Mouse (Mus musculus) kidney, embryonic 15.5 days (tissue): ENCODE measurements around the gene Dag1. TPM values are rescaled to one million over a fixed set of nuclear protein-coding genes. Genes with fewer than 3 reads are reported as not detected.

ENCODE experiments used
- ATAC-seq: fragments of 200-750 bp; cut with Nextera tagmentation; replicated peaks from 2 replicates; pipeline ENCODE4 v1.8.0; 2017; ENCODE audit warnings: moderate TSS enrichment; ENCODE audit not compliant: low FRiP score
- H3K27ac ChIP-seq: fragments of 300-500 bp; sonication (generic); 2 replicates; pipeline ENCODE4 v1.5.1; 2015; ENCODE audit warnings: mild to moderate bottlenecking, inconsistent platforms
- H3K27me3 ChIP-seq: fragments of 300-500 bp; sonication (generic); 2 replicates; pipeline ENCODE4 v1.6.1; 2015; ENCODE audit warnings: inconsistent platforms
- H3K36me3 ChIP-seq: fragments of 300-500 bp; sonication (generic); 2 replicates; pipeline ENCODE4 v1.6.1; 2015; ENCODE audit warnings: inconsistent platforms
- H3K4me1 ChIP-seq: fragments of 300-500 bp; sonication (generic); 2 replicates; pipeline ENCODE4 v1.6.1; 2015; ENCODE audit warnings: inconsistent platforms
- H3K4me2 ChIP-seq: fragments of 300-500 bp; sonication (generic); 2 replicates; pipeline ENCODE4 v1.6.1; 2015; ENCODE audit warnings: moderate library complexity, mild to moderate bottlenecking, inconsistent platforms
- H3K4me3 ChIP-seq: fragments of 300-500 bp; sonication (generic); replicated peaks from 2 replicates; pipeline ENCODE4 v1.5.1; 2015; ENCODE audit warnings: mild to moderate bottlenecking, inconsistent platforms
- H3K9ac ChIP-seq: fragments of 300-500 bp; sonication (generic); 2 replicates; pipeline ENCODE4 v1.6.1; 2015; ENCODE audit warnings: mild to moderate bottlenecking, inconsistent platforms
- H3K9me3 ChIP-seq: fragments of 300-500 bp; sonication (generic); replicated peaks from 2 replicates; pipeline ENCODE4 v1.6.1; 2016; ENCODE audit warnings: inconsistent platforms
- WGBS: fragments of 180-500 bp; shearing (Covaris S2); methylation state at CpG from one replicate; pipeline ENCODE4 v1.1.7; 2015; ENCODE audit warnings: mixed read lengths; 5-methylcytosine and 5-hydroxymethylcytosine counted together
- polyA plus RNA-seq: library from polyadenylated mRNA; unstranded; fragments of >200 nt; fragmentation: Nextera tagmentation; extraction: Ambion mirVana; gene quantifications from 2 replicates; pipeline ENCODE4 v1.2.1, GENCODE M21; 2015

The Dag1 gene
- polyA plus RNA-seq, 1 experiment from 2014 or later, result 147 TPM

DNA sequence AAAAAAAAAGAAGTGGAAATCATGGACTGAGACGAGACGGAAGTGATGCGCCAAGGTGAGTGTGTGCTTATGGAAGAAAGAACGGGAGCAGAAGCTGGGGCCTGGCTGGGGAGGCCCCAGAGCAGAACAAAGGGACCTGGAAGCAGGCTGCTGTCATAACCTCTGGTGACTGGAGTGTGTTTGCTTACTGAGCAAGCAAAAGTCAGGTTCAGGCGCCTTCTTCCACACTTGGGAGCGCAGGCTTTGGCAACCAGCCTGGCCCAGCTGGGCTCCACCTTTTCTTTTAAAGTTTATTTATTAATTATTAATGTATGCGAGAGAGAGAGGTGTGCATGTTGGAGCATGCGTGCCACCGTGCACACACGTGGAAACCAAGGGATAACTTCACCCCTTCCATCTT is 94.0 kb downstream of the Dag1 start:
- no peaks in the 10 kb centered on the region for H3K36me3 ChIP-seq
- no peak overlapping the region for H3K4me2 ChIP-seq
- no peak overlapping the region for H3K9ac ChIP-seq
- ATAC-seq, result no peak
- no peak overlapping the region for H3K27ac ChIP-seq
- peaks cover 5% of the 10 kb centered on the region for H3K4me1 ChIP-seq
- no peaks in the 10 kb centered on the region for H3K27me3 ChIP-seq
- H3K4me3 ChIP-seq, result no peak overlapping the region
- 82% methylated on average over 10 of the region's 10 CpGs for WGBS
- H3K9me3 ChIP-seq, result no peaks in the 10 kb centered on the region

- Histone ChIP-seq H3K27me3 (no peaks in the 10 kb centered on the region), H3K9ac (no peak overlapping the region), H3K36me3 (no peaks in the 10 kb centered on the region), H3K4me2 (no peak overlapping the region), H3K4me3 (no peak overlapping the region), H3K27ac (no peak overlapping the region), H3K4me1 (no peaks in the 10 kb centered on the region), H3K9me3 (no peaks in the 10 kb centered on the region)
- 53% methylated on average over 8 of the region's 8 CpGs for WGBS
- no peak for ATAC-seq
Measured at GRCm38 (mm10) chr9:108165143-108165542, 98.6 kb downstream of the Dag1 start.

DNA sequence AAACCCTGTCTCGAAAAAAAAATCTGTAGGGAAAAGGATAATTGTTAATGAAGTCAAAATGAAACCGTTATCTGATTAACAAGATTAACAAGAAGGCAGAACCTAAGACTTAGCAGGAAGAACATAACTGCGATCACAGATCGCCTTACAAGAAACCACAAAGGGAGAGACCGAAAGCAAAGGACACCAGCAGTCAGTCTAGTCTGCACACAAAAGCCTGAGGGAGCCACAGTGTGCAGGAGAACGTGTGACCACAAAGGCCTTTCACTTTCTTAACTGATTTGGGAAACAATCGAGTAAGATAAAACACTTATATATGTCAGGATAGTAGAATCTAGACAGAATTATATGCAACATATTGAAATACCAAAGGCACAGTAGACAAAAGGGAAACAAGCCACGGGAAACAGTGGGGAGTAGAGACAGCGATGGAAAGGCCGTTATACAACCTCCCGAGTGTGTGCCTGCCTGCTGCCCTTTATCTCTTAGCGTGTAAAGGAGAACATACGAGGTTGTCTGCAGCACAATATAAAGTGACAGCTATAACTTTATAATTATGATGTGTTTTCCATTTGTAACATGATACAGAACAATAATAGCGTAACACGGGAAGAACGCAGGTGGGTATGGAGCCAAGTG is 100.0 kb downstream of the Dag1 start:
- ATAC-seq, result no peak
- Histone ChIP-seq H3K4me3 (no peak overlapping the region), H3K4me1 (no peaks in the 10 kb centered on the region), H3K36me3 (no peaks in the 10 kb centered on the region), H3K9me3 (no peaks in the 10 kb centered on the region), H3K27me3 (no peaks in the 10 kb centered on the region), H3K4me2 (no peak overlapping the region), H3K27ac (no peak overlapping the region), H3K9ac (no peak overlapping the region)
- WGBS, result 83% methylated on average over 16 of the region's 16 CpGs

DNA sequence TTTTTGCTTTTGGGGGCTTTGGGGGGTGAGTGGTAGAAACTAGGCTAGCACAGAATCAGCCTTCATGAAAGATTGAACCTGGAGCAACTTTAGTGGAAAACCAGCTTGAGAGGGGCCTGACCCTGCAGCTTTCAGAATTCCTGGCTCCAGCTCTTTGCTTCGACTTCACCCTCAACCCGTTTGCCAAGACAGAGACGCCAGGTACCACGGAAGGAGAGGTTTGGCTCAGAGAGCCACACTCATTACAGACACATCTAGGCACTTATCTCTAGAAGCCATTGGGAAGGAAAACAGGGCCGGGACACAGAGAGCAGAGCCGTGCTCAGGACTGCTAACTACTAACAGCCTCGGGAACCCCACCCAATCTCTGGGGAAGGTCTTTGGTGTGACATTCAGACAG is 105.9 kb downstream of the Dag1 start:
- H3K27ac ChIP-seq, result no peak overlapping the region
- WGBS, result 73% methylated on average over 7 of the region's 7 CpGs
- H3K4me2 ChIP-seq, result no peak overlapping the region
- H3K4me3 ChIP-seq, result no peak overlapping the region
- H3K4me1 ChIP-seq, result no peaks in the 10 kb centered on the region
- H3K27me3 ChIP-seq, result no peaks in the 10 kb centered on the region
- H3K36me3 ChIP-seq, result no peaks in the 10 kb centered on the region
- ATAC-seq, result no peak
- H3K9ac ChIP-seq, result no peak overlapping the region
- no peaks in the 10 kb centered on the region for H3K9me3 ChIP-seq

DNA sequence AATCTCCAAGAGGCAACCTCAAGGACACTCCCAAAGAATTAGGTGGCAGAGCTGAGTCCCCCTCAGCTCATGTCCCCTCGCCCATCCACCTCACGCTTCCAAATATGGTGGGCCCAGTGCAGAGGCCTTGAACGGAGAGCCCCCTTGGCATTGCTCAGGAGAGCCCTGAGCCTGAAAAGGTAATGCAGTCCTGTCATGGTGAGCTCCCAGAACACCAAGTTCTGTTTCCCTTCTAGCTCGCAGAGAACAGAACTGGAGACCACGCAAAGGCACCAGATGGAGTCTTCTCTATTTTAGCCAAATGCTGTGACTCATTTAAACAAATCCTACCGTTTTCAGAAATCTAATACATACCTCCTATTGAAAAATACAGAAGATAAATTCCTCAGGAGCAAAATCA is 106.3 kb downstream of the Dag1 start:
- WGBS, result 88% methylated on average over 6 of the region's 6 CpGs
- Histone ChIP-seq H3K9ac (no peak overlapping the region), H3K27me3 (no peaks in the 10 kb centered on the region), H3K4me2 (no peak overlapping the region), H3K9me3 (no peaks in the 10 kb centered on the region), H3K4me1 (no peaks in the 10 kb centered on the region), H3K27ac (no peak overlapping the region), H3K4me3 (no peak overlapping the region), H3K36me3 (no peaks in the 10 kb centered on the region)
- ATAC-seq, result no peak

GRCm38 (mm10) chr9:108156786-108157185 is 107.0 kb downstream of the Dag1 start:
- no peak for ATAC-seq
- Histone ChIP-seq H3K27ac (no peak overlapping the region), H3K4me3 (no peak overlapping the region), H3K36me3 (no peaks in the 10 kb centered on the region), H3K9ac (no peak overlapping the region), H3K9me3 (no peaks in the 10 kb centered on the region), H3K4me2 (no peak overlapping the region), H3K4me1 (no peaks in the 10 kb centered on the region), H3K27me3 (no peaks in the 10 kb centered on the region)
- WGBS, result 71% methylated on average over 5 of the region's 5 CpGs

- H3K9me3 ChIP-seq, result no peaks in the 10 kb centered on the region
- no peaks in the 10 kb centered on the region for H3K27me3 ChIP-seq
- WGBS, result 88% methylated on average over 12 of the region's 12 CpGs
- no peak overlapping the region for H3K4me2 ChIP-seq
- no peaks in the 10 kb centered on the region for H3K36me3 ChIP-seq
- no peak overlapping the region for H3K9ac ChIP-seq
- H3K27ac ChIP-seq, result no peak overlapping the region
- no peak for ATAC-seq
- H3K4me3 ChIP-seq, result no peak overlapping the region
- no peaks in the 10 kb centered on the region for H3K4me1 ChIP-seq
Measured at GRCm38 (mm10) chr9:108154814-108155213, 108.9 kb downstream of the Dag1 start.

Other genes starting within 250 kb of the Dag1 start
- gene Gmppb, start 214.7 kb downstream of the Dag1 start, polyA plus RNA-seq, result 25.9 and 30.3 TPM in 2 replicates
- gene Amigo3, start 210.8 kb downstream of the Dag1 start, polyA plus RNA-seq, result 2.2 and 2.7 TPM in 2 replicates
- gene Mst1, start 183.5 kb downstream of the Dag1 start, polyA plus RNA-seq, result 0.45 and 0.55 TPM in 2 replicates
- gene Rnf123, start 180.6 kb downstream of the Dag1 start, polyA plus RNA-seq, result 25.2 and 33.4 TPM in 2 replicates
- 67.7 and 76.6 TPM in 2 replicates for gene Apeh, start 169.4 kb downstream of the Dag1 start, polyA plus RNA-seq
- gene Bsn, start 73.6 kb downstream of the Dag1 start, polyA plus RNA-seq, result 0.75 and 0.77 TPM in 2 replicates
- 31.3 and 41.0 TPM in 2 replicates for gene Nicn1, start 26.5 kb upstream of the Dag1 start, polyA plus RNA-seq
- 35.9 and 38.0 TPM in 2 replicates for gene Amt, start 32.9 kb upstream of the Dag1 start, polyA plus RNA-seq
- gene Rhoa, start 42.2 kb upstream of the Dag1 start, polyA plus RNA-seq, result 462 and 484 TPM in 2 replicates
- 31.6 and 32.2 TPM in 2 replicates for gene Tcta, start 42.2 kb upstream of the Dag1 start, polyA plus RNA-seq
- 695 and 743 TPM in 2 replicates for gene Gpx1, start 74.9 kb upstream of the Dag1 start, polyA plus RNA-seq
- gene Usp4, start 83.9 kb upstream of the Dag1 start, polyA plus RNA-seq, result 95.2 and 105 TPM in 2 replicates
- gene 1700102P08Rik, start 128.8 kb upstream of the Dag1 start, polyA plus RNA-seq, result 0.54 and 0.61 TPM in 2 replicates
- 1.6 TPM in 2 replicates for gene Ccdc36, start 164.5 kb upstream of the Dag1 start, polyA plus RNA-seq
- gene BC048562, start 172.5 kb upstream of the Dag1 start, polyA plus RNA-seq, result not detected in 2 replicates
- gene Ccdc71, start 196.6 kb upstream of the Dag1 start, polyA plus RNA-seq, result 61.6 and 62.9 TPM in 2 replicates
- 31.0 and 37.8 TPM in 2 replicates for gene Klhdc8b, start 197.6 kb upstream of the Dag1 start, polyA plus RNA-seq
- gene Lamb2, start 215.8 kb upstream of the Dag1 start, polyA plus RNA-seq, result 48.8 and 56.6 TPM in 2 replicates
- gene Usp19, start 226.6 kb upstream of the Dag1 start, polyA plus RNA-seq, result 69.3 and 78.8 TPM in 2 replicates
- 105 and 111 TPM in 2 replicates for gene Qars, start 243.7 kb upstream of the Dag1 start, polyA plus RNA-seq